Mouse (Mus musculus): ENCODE measurements around the gene Anxa6. TPM values are rescaled to one million over a fixed set of nuclear protein-coding genes. Genes with fewer than 3 reads are reported as not detected.

Gene Anxa6
- total and polyA plus RNA-seq, 3 experiments = 115 to 168 (median 162) TPM

DNA sequence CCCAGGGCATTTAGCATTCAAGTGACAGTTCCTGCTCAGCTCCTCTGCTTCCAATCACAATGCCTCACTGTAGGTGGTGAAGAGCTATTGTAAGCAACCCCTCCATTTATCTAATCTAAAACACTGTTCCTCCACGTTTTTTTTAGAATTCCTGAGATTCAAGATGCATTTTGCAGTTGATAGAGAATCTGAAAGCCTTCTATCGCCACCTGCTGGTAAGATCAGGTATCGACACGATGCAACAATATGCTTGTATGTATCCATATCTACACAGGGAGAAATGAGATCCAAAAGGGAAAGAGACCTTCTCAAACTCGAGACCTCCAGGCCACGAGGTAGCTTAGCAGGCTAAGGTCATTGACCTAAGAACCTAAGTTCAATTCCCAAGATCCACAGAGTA is 49.2 kb downstream of the Anxa6 start:
- H3K9ac ChIP-seq (ENCODE audit: insufficient read depth, low read depth) = no peak overlapping the region
- no peaks in the 10 kb centered on the region for H3K27me3 ChIP-seq (replicated peaks)
- no peak overlapping the region for H3K27ac ChIP-seq (ENCODE audit: insufficient read depth, low read depth)
- peak; percentile 80 for DNase-seq (ENCODE audit: extremely low read depth)
- dilution Hi-C loops (cut with MboI; ENCODE audit: extremely low pct_ligation_motif_present, extremely low pct_unique_long_range_greater_than_20kb, low sequenced_read_pairs) = no loop called here
- no peak overlapping the region for H3K4me3 ChIP-seq (replicated peaks in 1 of 3; ENCODE audit: low read depth in 2 of 3, low read length in 2 of 3, poor library complexity in 1 of 3)
- H3K9me3 ChIP-seq (replicated peaks; ENCODE audit: low read length) = peaks cover 14% of the 10 kb centered on the region
- no peaks in the 10 kb centered on the region for H3K79me2 ChIP-seq (replicated peaks; ENCODE audit: control insufficient read depth, extremely low read depth, insufficient read depth, poor library complexity, severe bottlenecking)
- peaks cover 2 to 20% of the 10 kb centered on the region in 2 experiments; a peak in 2 of 4 replicates for H3K4me1 ChIP-seq (ENCODE audit: control insufficient read depth in 1 of 2, insufficient read depth in 2 of 2)
- in situ Hi-C loops (cut with MboI; ENCODE audit: low pct_ligation_motif_present, low pct_unique_long_range_greater_than_20kb, low sequenced_read_pairs) = loop anchor here (5.0 kb wide), 1 partner anchor 52 kb away; no protein-coding TSS in a partner anchor
- peaks cover 64 to 90% of the 10 kb centered on the region in 2 experiments for H3K36me3 ChIP-seq (replicated peaks in 1 of 2; ENCODE audit: control insufficient read depth in 1 of 2, insufficient read depth in 1 of 2, low read length in 1 of 2)
- TF ChIP-seq TBP (conservative IDR thresholded peaks at IDR 0.05; ENCODE audit: low read depth, low read length) (no peak), PAX5 (IDR thresholded peaks at IDR 0.05; ENCODE audit: low read length) (no peak), POLR2AphosphoS2 (IDR thresholded peaks at IDR 0.05; ENCODE audit: low read depth, low read length) (no peak), CHD2 (IDR thresholded peaks at IDR 0.05; ENCODE audit: low read length) (no peak), ZNF384 (IDR thresholded peaks at IDR 0.05; ENCODE audit: low read depth, low read length) (peak; percentile 79), HCFC1 (IDR thresholded peaks at IDR 0.05; ENCODE audit: low read depth, low read length) (no peak), NELFE (IDR thresholded peaks at IDR 0.05; ENCODE audit: low read depth, low read length) (no peak), E2F4 (IDR thresholded peaks at IDR 0.05; ENCODE audit: insufficient replicate concordance, low read depth, low read length) (no peak), USF1 (IDR thresholded peaks at IDR 0.05; ENCODE audit: low read depth, low read length) (no peak), POLR2A (IDR thresholded peaks at IDR 0.05; ENCODE audit: low read depth, low read length) (no peak), MAFK (IDR thresholded peaks at IDR 0.05; ENCODE audit: insufficient replicate concordance, low read length) (no peak), ZMIZ1 (IDR thresholded peaks at IDR 0.05; ENCODE audit: low read depth, low read length) (no peak), RCOR1 (conservative IDR thresholded peaks at IDR 0.05; ENCODE audit: low read depth, low read length) (no peak), JUN (IDR thresholded peaks at IDR 0.05; ENCODE audit: insufficient read depth, low read depth, low read length) (no peak), JUND (conservative IDR thresholded peaks at IDR 0.05; ENCODE audit: low read depth, low read length) (no peak), IRF4 (IDR thresholded peaks at IDR 0.05; ENCODE audit: low read depth, low read length) (no peak), SMC3 (IDR thresholded peaks at IDR 0.05; ENCODE audit: low read depth, low read length) (peak; percentile 95), MAZ (IDR thresholded peaks at IDR 0.05; ENCODE audit: low read depth, low read length) (no peak), CHD1 (IDR thresholded peaks at IDR 0.05; ENCODE audit: low read depth, low read length) (no peak), SIN3A (IDR thresholded peaks at IDR 0.05; ENCODE audit: low read length) (0 out of 2 replicates have a peak, but pooled peaks have one; percentile 35), ELF1 (IDR thresholded peaks at IDR 0.05; ENCODE audit: low read depth, low read length) (no peak), NRF1 (IDR thresholded peaks at IDR 0.05; ENCODE audit: low read depth, low read length) (no peak), ZKSCAN1 (IDR thresholded peaks at IDR 0.05; ENCODE audit: borderline replicate concordance, low read depth, low read length) (no peak), USF2 (conservative IDR thresholded peaks at IDR 0.05; ENCODE audit: low read depth, low read length) (no peak), GABPA (IDR thresholded peaks at IDR 0.05; ENCODE audit: insufficient replicate concordance, low read depth, low read length) (no peak), CTCF (conservative IDR thresholded peaks at IDR 0.05 in 1 of 2, IDR thresholded peaks at IDR 0.05 in 1 of 2; ENCODE audit: low read depth in 2 of 2, low read length in 2 of 2) (peak; percentile 88 to 91), UBTF (IDR thresholded peaks at IDR 0.05; ENCODE audit: low read depth, low read length) (no peak), RAD21 (IDR thresholded peaks at IDR 0.05; ENCODE audit: low read depth, low read length) (peak; percentile 87), ZC3H11A (IDR thresholded peaks at IDR 0.05; ENCODE audit: low read depth, low read length) (peak; percentile 86), MYC (IDR thresholded peaks at IDR 0.05; ENCODE audit: low read depth, low read length) (0 out of 2 replicates have a peak, but pooled peaks have one; percentile 36), MAX (IDR thresholded peaks at IDR 0.05; ENCODE audit: low read length) (0 out of 2 replicates have a peak, but pooled peaks have one; percentile 3), MEF2A (IDR thresholded peaks at IDR 0.05; ENCODE audit: borderline replicate concordance, low read depth, low read length) (no peak), MXI1 (IDR thresholded peaks at IDR 0.05; ENCODE audit: low read depth, low read length) (no peak), TCF12 (IDR thresholded peaks at IDR 0.05; ENCODE audit: low read depth, low read length) (no peak), KAT2A (IDR thresholded peaks at IDR 0.05; ENCODE audit: insufficient replicate concordance, low read length) (no peak), BHLHE40 (IDR thresholded peaks at IDR 0.05; ENCODE audit: low read depth, low read length) (no peak), EP300 (IDR thresholded peaks at IDR 0.05; ENCODE audit: low read length) (no peak), ETS1 (conservative IDR thresholded peaks at IDR 0.05; ENCODE audit: low read depth, low read length) (no peak)
- no peak overlapping the region for H3K4me2 ChIP-seq (ENCODE audit: insufficient read depth, low read depth, poor library complexity, severe bottlenecking)

Data from CH12.LX (cell line).